Mouse (Mus musculus) midbrain, postnatal 0 days (tissue): ENCODE results near the gene Lars2. TPM values are rescaled to one million over a fixed set of nuclear protein-coding genes. Genes with fewer than 3 reads are reported as not detected.
"Not testable (repeated sequence)": the region's sequence is repeated elsewhere in the genome, so short reads cannot be mapped to it uniquely, and the experiment has no call there.

ENCODE experiments used
- ATAC-seq: fragments of 200-750 bp; cut with Nextera tagmentation; 2 replicates; pipeline ENCODE4 v1.8.0; 2017; ENCODE audit warnings: moderate number of reproducible peaks, mild to moderate bottlenecking, moderate TSS enrichment, moderate library complexity; ENCODE audit not compliant: low FRiP score
- DNase-seq: peaks from one replicate; pipeline ENCODE4 v3.0.0-alpha.2; 2015; ENCODE audit warnings: low spot score
- H3K27ac ChIP-seq: fragments of 300-500 bp; sonication (generic); 2 replicates; pipeline ENCODE4 v1.5.1; 2014; ENCODE audit warnings: low read depth, mild to moderate bottlenecking, low read length, mixed read lengths
- H3K27me3 ChIP-seq: fragments of 300-500 bp; sonication (generic); 2 replicates; pipeline ENCODE4 v1.6.1; 2014; ENCODE audit warnings: low read length, control low read depth, mixed read lengths; ENCODE audit not compliant: insufficient read depth
- H3K36me3 ChIP-seq: fragments of 300-500 bp; sonication (generic); 2 replicates; pipeline ENCODE4 v1.6.1; 2014; ENCODE audit warnings: low read length, control low read depth, mixed read lengths; ENCODE audit not compliant: insufficient read depth
- H3K4me1 ChIP-seq: fragments of 300-500 bp; sonication (generic); 2 replicates; pipeline ENCODE4 v1.6.1; 2014; ENCODE audit warnings: mild to moderate bottlenecking, control low read depth, antibody characterized with exemption, low read length, mixed read lengths; ENCODE audit not compliant: insufficient read depth
- H3K4me2 ChIP-seq: fragments of 300-500 bp; sonication (generic); 2 replicates; pipeline ENCODE4 v1.6.1; 2014; ENCODE audit warnings: low read depth, mild to moderate bottlenecking, low read length, mixed read lengths; ENCODE audit not compliant: poor library complexity, severe bottlenecking
- H3K4me3 ChIP-seq: fragments of 300-500 bp; sonication (generic); 2 replicates; pipeline ENCODE4 v1.5.1; 2014; ENCODE audit warnings: low read depth, mild to moderate bottlenecking, low read length, moderate library complexity
- H3K9ac ChIP-seq: fragments of 300-500 bp; sonication (generic); replicated peaks from 2 replicates; pipeline ENCODE4 v1.6.1; 2014; ENCODE audit warnings: mild to moderate bottlenecking, low read length, moderate library complexity, mixed read lengths; ENCODE audit not compliant: poor library complexity, severe bottlenecking
- H3K9me3 ChIP-seq: fragments of 300-500 bp; sonication (generic); 2 replicates; pipeline ENCODE4 v1.6.1; 2016; ENCODE audit warnings: low read length, control low read depth
- CTCF ChIP-seq: IDR thresholded peaks from 2 replicates; pipeline ENCODE4 v1.5.1; 2016; ENCODE audit warnings: antibody characterized with exemption, mild to moderate bottlenecking
- WGBS: fragments of 180-500 bp; shearing (Covaris S2); extraction: QIAGEN DNeasy Blood & Tissue Kit; methylation state at CpG from one replicate; pipeline ENCODE4 v1.1.7; 2014; 5-methylcytosine and 5-hydroxymethylcytosine counted together
- polyA plus RNA-seq: library from polyadenylated mRNA; unstranded; fragments of >200 nt; fragmentation: Nextera tagmentation; extraction: Ambion mirVana; gene quantifications from 2 replicates; pipeline ENCODE4 v1.2.1, GENCODE M21; 2015
- total RNA-seq: library from RNA; depleted of rRNA; stranded (reverse); fragments of >200 nt; gene quantifications from 2 replicates; pipeline ENCODE4 v1.2.3, GENCODE M21; 2014

Lars2 gene
- total and polyA plus RNA-seq, 2 experiments from 2014 or later: 11.9 to 930 TPM

- DNase-seq (peak; percentile 35), ATAC-seq (no peak)
- Histone ChIP-seq H3K4me3 (no peak overlapping the region), H3K4me1 (no peaks in the 10 kb centered on the region), H3K27me3 (no peaks in the 10 kb centered on the region), H3K27ac (no peak overlapping the region), H3K4me2 (no peak overlapping the region), H3K36me3 (no peaks in the 10 kb centered on the region; the same call in 1 of the 2 replicates), H3K9me3 (no peaks in the 10 kb centered on the region), H3K9ac (no peak overlapping the region)
- TF ChIP-seq CTCF: no peak
- 46% methylated on average over 5 of the region's 5 CpGs for WGBS
Measured at GRCm38 (mm10) chr9:123385352-123386198, 18.8 kb downstream of the Lars2 start.

- H3K4me1 ChIP-seq: no peaks in the 10 kb centered on the region
- no peak for DNase-seq
- 96% methylated on average over 3 of the region's 3 CpGs for WGBS
- no peaks in the 10 kb centered on the region for H3K9me3 ChIP-seq
- no peak for TF ChIP-seq CTCF
- H3K4me2 ChIP-seq: no peak overlapping the region
- no peak overlapping the region for H3K27ac ChIP-seq
- no peaks in the 10 kb centered on the region for H3K27me3 ChIP-seq
- H3K4me3 ChIP-seq: no peak overlapping the region
- no peak for ATAC-seq
- H3K9ac ChIP-seq: no peak overlapping the region
- H3K36me3 ChIP-seq: no peaks in the 10 kb centered on the region; the same call in 1 of the 2 replicates
Measured at GRCm38 (mm10) chr9:123386347-123386746, 19.6 kb downstream of the Lars2 start.

- not testable (repeated sequence) for DNase-seq, H3K4me2 ChIP-seq, H3K4me3 ChIP-seq, H3K27me3 ChIP-seq, H3K4me1 ChIP-seq, ATAC-seq, H3K9me3 ChIP-seq, H3K9ac ChIP-seq, H3K36me3 ChIP-seq, H3K27ac ChIP-seq
- 94% methylated on average over 12 of the region's 21 CpGs for WGBS
Measured at GRCm38 (mm10) chr9:123388087-123389007, 21.6 kb downstream of the Lars2 start.

GRCm38 (mm10) chr9:123391140-123391849 is 24.6 kb downstream of the Lars2 start:
- Histone ChIP-seq H3K9ac (no peak overlapping the region), H3K27me3 (no peaks in the 10 kb centered on the region), H3K9me3 (no peaks in the 10 kb centered on the region), H3K4me1 (no peaks in the 10 kb centered on the region), H3K36me3 (peaks cover 5% of the 10 kb centered on the region), H3K4me2 (no peak overlapping the region), H3K27ac (no peak overlapping the region), H3K4me3 (no peak overlapping the region)
- no peak for TF ChIP-seq CTCF
- DNase-seq (no peak), ATAC-seq (no peak)
- 93% methylated on average over 5 of the region's 5 CpGs for WGBS

DNA sequence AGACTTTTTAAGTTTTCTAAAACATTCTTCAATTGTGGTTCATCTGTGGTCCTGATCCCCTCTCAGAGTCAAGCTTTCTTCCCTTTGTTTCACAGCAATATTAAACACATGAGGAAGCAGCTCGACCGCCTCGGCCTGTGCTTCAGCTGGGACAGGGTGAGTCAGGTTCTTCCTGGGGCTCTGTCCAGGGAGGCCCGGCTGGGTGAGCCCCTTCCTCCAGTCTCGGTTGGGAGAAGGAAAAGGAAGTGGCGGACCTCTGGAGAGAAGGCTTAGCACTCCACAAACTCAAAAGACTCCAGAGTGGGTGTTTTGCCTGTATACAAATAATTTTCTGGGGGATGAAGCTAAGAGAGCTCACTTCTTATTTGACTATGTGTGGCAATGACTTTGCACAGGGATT is 28.1 kb downstream of the Lars2 start:
- Histone ChIP-seq H3K27ac (no peak overlapping the region), H3K4me2 (no peak overlapping the region), H3K4me3 (no peak overlapping the region), H3K4me1 (0 out of 2 replicates have a peak, but pooled peaks cover 5% of the 10 kb centered on the region), H3K9me3 (no peaks in the 10 kb centered on the region), H3K27me3 (no peaks in the 10 kb centered on the region), H3K9ac (no peak overlapping the region), H3K36me3 (peaks cover 5% of the 10 kb centered on the region)
- no peak for TF ChIP-seq CTCF
- DNase-seq (no peak), ATAC-seq (no peak)
- WGBS: 73% methylated on average over 6 of the region's 6 CpGs
